Mouse (Mus musculus): ENCODE measurements around the gene Tamm41. TPM values are rescaled to one million over a fixed set of nuclear protein-coding genes. Genes with fewer than 3 reads are reported as not detected.

The Tamm41 gene
- polyA plus RNA-seq, 1 experiment: 42.8 TPM

DNA sequence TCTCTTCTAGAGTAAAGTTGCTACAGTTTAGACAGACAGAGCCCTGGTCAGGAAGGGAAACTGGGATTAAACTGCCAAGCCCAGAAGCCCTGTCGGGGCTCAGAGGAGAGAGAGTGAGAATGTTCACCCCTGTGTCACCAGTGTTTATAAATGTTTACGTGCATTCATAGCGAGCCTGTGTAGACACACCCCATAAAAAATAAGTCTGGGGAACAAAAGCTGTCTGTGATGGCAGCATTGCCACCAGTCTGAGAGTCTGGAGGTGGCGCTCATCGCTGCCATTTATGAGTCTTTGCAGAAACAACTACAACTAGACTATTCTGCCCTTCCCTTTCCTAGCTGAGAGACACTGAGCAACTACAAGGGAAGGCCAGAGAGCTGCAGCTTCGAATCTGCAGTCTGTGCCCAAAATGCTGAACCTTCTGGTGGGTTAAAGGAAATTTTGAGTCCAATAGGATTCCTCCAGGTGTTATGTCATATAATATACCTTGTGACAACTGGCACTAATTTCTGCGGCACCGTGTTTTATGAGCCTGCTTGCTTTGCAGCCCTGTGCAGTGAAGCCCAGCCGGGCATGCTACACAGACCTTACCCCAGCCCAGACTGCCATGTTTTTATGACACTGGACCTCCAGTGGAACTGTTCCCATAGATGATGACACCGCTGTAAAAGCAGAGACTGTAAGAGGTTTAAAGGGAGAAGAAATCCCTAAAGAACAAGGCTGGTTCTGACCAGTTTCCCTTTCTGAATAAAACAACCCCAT lies 79.2 kb downstream of the Tamm41 start:
- no peak for DNase-seq
- Histone ChIP-seq H3K4me1 (replicated peaks; ENCODE audit: control insufficient read depth, insufficient read depth, low read length) (no peaks in the 10 kb centered on the region), H3K36me3 (ENCODE audit: control insufficient read depth, insufficient read depth, low read length) (no peaks in the 10 kb centered on the region), H3K4me3 (ENCODE audit: control insufficient read depth, insufficient read depth, low read length) (no peak overlapping the region), H3K27me3 (ENCODE audit: control insufficient read depth, insufficient read depth, low read length) (no peaks in the 10 kb centered on the region), H3K27ac (ENCODE audit: control insufficient read depth, insufficient read depth, low read length) (no peak overlapping the region)
- TF ChIP-seq POLR2A (IDR thresholded peaks at IDR 0.05; ENCODE audit: control insufficient read depth, extremely low read depth, insufficient read depth, low read length, poor library complexity) (no peak), CTCF (IDR thresholded peaks at IDR 0.05; ENCODE audit: borderline replicate concordance, control insufficient read depth, extremely low read depth, insufficient read depth, low read length, poor library complexity) (no peak)
- WGBS: 85% methylated on average over 10 of the region's 10 CpGs

DNA sequence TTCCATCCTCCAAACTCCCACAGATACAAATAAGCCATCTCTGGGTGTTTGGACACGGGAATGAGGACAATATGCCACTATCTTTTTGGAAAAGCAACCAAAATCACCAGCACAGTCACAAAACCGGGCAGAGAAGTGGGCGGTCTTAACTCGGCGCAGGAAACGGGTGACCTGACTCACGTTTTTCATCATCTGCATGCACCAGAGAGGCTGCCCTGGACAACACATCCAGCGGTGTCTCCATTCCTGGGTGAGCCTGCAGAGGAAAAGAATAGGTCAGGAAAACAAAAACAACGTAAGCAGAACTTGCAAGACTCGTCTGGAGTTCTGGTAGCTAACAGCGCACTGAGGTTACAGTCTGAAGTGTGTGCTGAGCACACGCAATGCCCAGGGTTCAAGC lies 79.9 kb downstream of the Tamm41 start:
- 77% methylated on average over 12 of the region's 12 CpGs for WGBS
- H3K4me3 ChIP-seq (ENCODE audit: control insufficient read depth, insufficient read depth, low read length): no peak overlapping the region
- no peak for TF ChIP-seq POLR2A (IDR thresholded peaks at IDR 0.05; ENCODE audit: control insufficient read depth, extremely low read depth, insufficient read depth, low read length, poor library complexity)
- no peak for TF ChIP-seq CTCF (IDR thresholded peaks at IDR 0.05; ENCODE audit: borderline replicate concordance, control insufficient read depth, extremely low read depth, insufficient read depth, low read length, poor library complexity)

DNA sequence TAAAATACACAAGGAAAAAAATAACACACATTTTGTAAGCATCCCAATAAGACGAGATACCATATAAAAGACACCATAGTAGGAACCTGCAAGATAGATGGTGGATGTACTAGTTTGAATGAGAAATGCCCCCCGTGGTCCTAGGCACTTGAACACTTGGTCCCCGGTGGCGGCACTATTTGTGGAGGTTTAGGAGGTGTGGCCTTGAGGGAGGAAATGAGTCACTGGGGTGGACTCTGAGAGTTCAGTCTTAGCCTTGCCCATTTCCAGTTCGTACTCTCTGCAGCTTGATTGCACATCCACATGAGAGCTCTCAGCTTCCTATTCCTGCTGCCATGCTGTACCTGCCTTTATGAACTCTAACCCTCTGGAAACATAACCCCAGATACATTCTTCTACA lies 83.2 kb downstream of the Tamm41 start:
- WGBS: 63% methylated on average over 5 of the region's 5 CpGs
- Histone ChIP-seq H3K4me1 (replicated peaks; ENCODE audit: control insufficient read depth, insufficient read depth, low read length) (no peaks in the 10 kb centered on the region), H3K4me3 (ENCODE audit: control insufficient read depth, insufficient read depth, low read length) (no peak overlapping the region), H3K27me3 (ENCODE audit: control insufficient read depth, insufficient read depth, low read length) (no peaks in the 10 kb centered on the region), H3K36me3 (ENCODE audit: control insufficient read depth, insufficient read depth, low read length) (no peaks in the 10 kb centered on the region), H3K27ac (ENCODE audit: control insufficient read depth, insufficient read depth, low read length) (no peak overlapping the region)
- DNase-seq: no peak
- TF ChIP-seq POLR2A (IDR thresholded peaks at IDR 0.05; ENCODE audit: control insufficient read depth, extremely low read depth, insufficient read depth, low read length, poor library complexity) (no peak), CTCF (IDR thresholded peaks at IDR 0.05; ENCODE audit: borderline replicate concordance, control insufficient read depth, extremely low read depth, insufficient read depth, low read length, poor library complexity) (no peak)

More for the DNA sequence above, 79.9 kb downstream of the Tamm41 start:
- H3K27me3 ChIP-seq (ENCODE audit: control insufficient read depth, insufficient read depth, low read length): no peaks in the 10 kb centered on the region
- no peaks in the 10 kb centered on the region for H3K36me3 ChIP-seq (ENCODE audit: control insufficient read depth, insufficient read depth, low read length)
- DNase-seq: no peak
- H3K27ac ChIP-seq (ENCODE audit: control insufficient read depth, insufficient read depth, low read length): no peak overlapping the region
- no peaks in the 10 kb centered on the region for H3K4me1 ChIP-seq (replicated peaks; ENCODE audit: control insufficient read depth, insufficient read depth, low read length)

Other genes with a start within 250 kb of the Tamm41 start
- 107 and 108 TPM in 2 replicates for gene Vgll4, start 67.9 kb downstream of the Tamm41 start, polyA plus RNA-seq (2012; rRNA removed)
- 1.7 and 2.1 TPM in 2 replicates for gene Syn2, start 97.0 kb upstream of the Tamm41 start, polyA plus RNA-seq (2012; rRNA removed)
- gene Gm17482, start 189.5 kb upstream of the Tamm41 start, polyA plus RNA-seq (2012; rRNA removed): not detected in 2 replicates
- gene Timp4, start 214.3 kb upstream of the Tamm41 start, polyA plus RNA-seq (2012; rRNA removed): 2.3 and 4.2 TPM in 2 replicates

Data from thymus, adult 2 months (tissue).